Mouse (Mus musculus): Measurements from ENCODE around the gene Slc6a20a. TPM values are rescaled to one million over a fixed set of nuclear protein-coding genes. Genes with fewer than 3 reads are reported as not detected.
"Not testable (repeated sequence)": the region's sequence is repeated elsewhere in the genome, so short reads cannot be mapped to it uniquely, and the experiment has no call there.

Gene Slc6a20a
- polyA plus RNA-seq, 1 experiment from 2014 or later = 0.12 TPM

GRCm38 (mm10) chr9:123679198-123679597 is 513 bp upstream of the Slc6a20a start:
- no peak for TF ChIP-seq CTCF (IDR thresholded peaks at IDR 0.05)
- TF ChIP-seq EP300 (IDR thresholded peaks at IDR 0.05) = no peak
- no peaks in the 10 kb centered on the region for H3K9me3 ChIP-seq (ENCODE audit: low read length)
- DNase-seq (ENCODE audit: low spot score) = no peak
- ATAC-seq = no peak
- H3K4me3 ChIP-seq (ENCODE audit: low read depth, low read length) = peak overlapping the region; percentile 34
- WGBS = 25% methylated on average over 2 of the region's 2 CpGs
- no peak overlapping the region for H3K9ac ChIP-seq (replicated peaks; ENCODE audit: low read depth)
- no peak overlapping the region for H3K4me2 ChIP-seq (replicated peaks; ENCODE audit: low read depth, low read length)
- peaks cover 17% of the 10 kb centered on the region for H3K27me3 ChIP-seq (replicated peaks; ENCODE audit: insufficient read depth, low read length)
- H3K27ac ChIP-seq (ENCODE audit: low read length) = no peak overlapping the region
- no peaks in the 10 kb centered on the region for H3K36me3 ChIP-seq (ENCODE audit: insufficient read depth, low read length)
- no peaks in the 10 kb centered on the region for H3K4me1 ChIP-seq (ENCODE audit: insufficient read depth, low read depth, low read length)

GRCm38 (mm10) chr9:123665645-123666044 is 13.0 kb downstream of the Slc6a20a start:
- Histone ChIP-seq H3K9ac (replicated peaks; ENCODE audit: low read depth) (no peak overlapping the region), H3K4me1 (ENCODE audit: insufficient read depth, low read depth, low read length) (no peaks in the 10 kb centered on the region), H3K27me3 (replicated peaks; ENCODE audit: insufficient read depth, low read length) (no peaks in the 10 kb centered on the region), H3K27ac (ENCODE audit: low read length) (no peak overlapping the region), H3K4me2 (replicated peaks; ENCODE audit: low read depth, low read length) (no peak overlapping the region), H3K36me3 (ENCODE audit: insufficient read depth, low read length) (no peaks in the 10 kb centered on the region), H3K9me3 (ENCODE audit: low read length) (no peaks in the 10 kb centered on the region), H3K4me3 (ENCODE audit: low read depth, low read length) (no peak overlapping the region)
- no peak for ATAC-seq
- WGBS = 48% methylated on average over 5 of the region's 5 CpGs
- TF ChIP-seq EP300 (IDR thresholded peaks at IDR 0.05) (no peak), CTCF (IDR thresholded peaks at IDR 0.05) (peak; percentile 68)
- DNase-seq (ENCODE audit: low spot score) = peak; percentile 42

GRCm38 (mm10) chr9:123659986-123660676 is 18.6 kb downstream of the Slc6a20a start:
- H3K9me3 ChIP-seq (ENCODE audit: low read length); ATAC-seq; H3K27me3 ChIP-seq (replicated peaks; ENCODE audit: insufficient read depth, low read length); H3K36me3 ChIP-seq (ENCODE audit: insufficient read depth, low read length); H3K4me1 ChIP-seq (ENCODE audit: insufficient read depth, low read depth, low read length); H3K9ac ChIP-seq (replicated peaks; ENCODE audit: low read depth); H3K27ac ChIP-seq (ENCODE audit: low read length); H3K4me2 ChIP-seq (replicated peaks; ENCODE audit: low read depth, low read length); H3K4me3 ChIP-seq (ENCODE audit: low read depth, low read length); DNase-seq (ENCODE audit: low spot score): not testable (repeated sequence)
- 80% methylated on average over 17 of the region's 18 CpGs for WGBS

GRCm38 (mm10) chr9:123658981-123659380 is 19.7 kb downstream of the Slc6a20a start:
- no peaks in the 10 kb centered on the region for H3K27me3 ChIP-seq (replicated peaks; ENCODE audit: insufficient read depth, low read length)
- no peak overlapping the region for H3K4me2 ChIP-seq (replicated peaks; ENCODE audit: low read depth, low read length)
- H3K9ac ChIP-seq (replicated peaks; ENCODE audit: low read depth) = no peak overlapping the region
- no peaks in the 10 kb centered on the region for H3K4me1 ChIP-seq (ENCODE audit: insufficient read depth, low read depth, low read length)
- ATAC-seq (no peak), DNase-seq (ENCODE audit: low spot score) (no peak)
- no peak overlapping the region for H3K4me3 ChIP-seq (ENCODE audit: low read depth, low read length)
- H3K27ac ChIP-seq (ENCODE audit: low read length) = no peak overlapping the region
- TF ChIP-seq EP300 (IDR thresholded peaks at IDR 0.05) (no peak), CTCF (IDR thresholded peaks at IDR 0.05) (no peak)
- H3K9me3 ChIP-seq (ENCODE audit: low read length) = no peaks in the 10 kb centered on the region
- H3K36me3 ChIP-seq (ENCODE audit: insufficient read depth, low read length) = no peaks in the 10 kb centered on the region

GRCm38 (mm10) chr9:123657457-123657856 is 21.2 kb downstream of the Slc6a20a start:
- whole genome bisulfite sequencing = 74% methylated on average over 3 of the region's 3 CpGs
- DNase-seq (ENCODE audit: low spot score) (no peak), ATAC-seq (no peak)
- no peak for TF ChIP-seq EP300 (IDR thresholded peaks at IDR 0.05)
- H3K4me1 ChIP-seq (ENCODE audit: insufficient read depth, low read depth, low read length) = no peaks in the 10 kb centered on the region
- H3K36me3 ChIP-seq (ENCODE audit: insufficient read depth, low read length) = no peaks in the 10 kb centered on the region
- H3K4me2 ChIP-seq (replicated peaks; ENCODE audit: low read depth, low read length) = no peak overlapping the region
- H3K9me3 ChIP-seq (ENCODE audit: low read length) = no peaks in the 10 kb centered on the region
- H3K27me3 ChIP-seq (replicated peaks; ENCODE audit: insufficient read depth, low read length) = no peaks in the 10 kb centered on the region
- H3K9ac ChIP-seq (replicated peaks; ENCODE audit: low read depth) = no peak overlapping the region
- no peak overlapping the region for H3K4me3 ChIP-seq (ENCODE audit: low read depth, low read length)
- H3K27ac ChIP-seq (ENCODE audit: low read length) = no peak overlapping the region

- DNase-seq (ENCODE audit: low spot score) (peak; percentile 15), ATAC-seq (no peak)
- no peaks in the 10 kb centered on the region for H3K27me3 ChIP-seq (replicated peaks; ENCODE audit: insufficient read depth, low read length)
- no peak overlapping the region for H3K4me3 ChIP-seq (ENCODE audit: low read depth, low read length)
- 22% methylated on average over 4 of the region's 4 CpGs for WGBS
- H3K27ac ChIP-seq (ENCODE audit: low read length) = no peak overlapping the region
- H3K9ac ChIP-seq (replicated peaks; ENCODE audit: low read depth) = no peak overlapping the region
- TF ChIP-seq CTCF (IDR thresholded peaks at IDR 0.05) = no peak
- TF ChIP-seq EP300 (IDR thresholded peaks at IDR 0.05) = no peak
- no peaks in the 10 kb centered on the region for H3K9me3 ChIP-seq (ENCODE audit: low read length)
- H3K4me1 ChIP-seq (ENCODE audit: insufficient read depth, low read depth, low read length) = no peaks in the 10 kb centered on the region
- no peaks in the 10 kb centered on the region for H3K36me3 ChIP-seq (ENCODE audit: insufficient read depth, low read length)
- no peak overlapping the region for H3K4me2 ChIP-seq (replicated peaks; ENCODE audit: low read depth, low read length)
These were observed 27.3 kb downstream of the Slc6a20a start for GRCm38 (mm10) chr9:123651369-123651768.
